Mouse (Mus musculus): ENCODE results near the gene Pramef6. TPM values are rescaled to one million over a fixed set of nuclear protein-coding genes. Genes with fewer than 3 reads are reported as not detected.

Gene Pramef6
- not detected for total RNA-seq (2023)

GRCm38 (mm10) chr4:143900280-143900679, at the start of gene Pramef6:
Gene Pramef6, minus strand, starts transcription at chr4:143900380.

GRCm38 (mm10) chr4:143846197-143846596, 54.0 kb downstream of the Pramef6 start, which contains the start of gene Gm13103:
Gene Gm13103, plus strand, starts transcription at chr4:143846497.

Other genes with a start within 250 kb of the Pramef6 start
- not detected for gene Gm13088, start 243.1 kb downstream of the Pramef6 start, total RNA-seq (2023)
- not detected for gene Gm13089, start 197.7 kb downstream of the Pramef6 start, total RNA-seq (2023)
- not detected for gene Gm13078, start 180.9 kb downstream of the Pramef6 start, total RNA-seq (2023)
- not detected for gene Gm13023, start 111.0 kb downstream of the Pramef6 start, total RNA-seq (2023)
- gene Gm13084, start 84.3 kb downstream of the Pramef6 start, total RNA-seq (2023) = not detected
- not detected for gene Gm13103, start 53.9 kb downstream of the Pramef6 start, total RNA-seq (2023)
- gene Pramef25, start 50.6 kb upstream of the Pramef6 start, total RNA-seq (2023) = not detected
- not detected for gene Gm13101, start 66.6 kb upstream of the Pramef6 start, total RNA-seq (2023)
- not detected for gene Pramef17, start 94.0 kb upstream of the Pramef6 start, total RNA-seq (2023)
- gene Pramel4, start 158.7 kb upstream of the Pramef6 start, total RNA-seq (2023) = not detected
- not detected for gene Gm13102, start 206.1 kb upstream of the Pramef6 start, total RNA-seq (2023)